Mouse (Mus musculus): ENCODE results near the gene Mrrf.

Gene Mrrf

GRCm38 (mm10) chr2:36200813-36201212, 64.6 kb downstream of the Mrrf start:
- DNase-seq (ENCODE audit: inconsistent ontology term): no peak

GRCm38 (mm10) chr2:36201756-36202610, 65.8 kb downstream of the Mrrf start:
- DNase-seq (ENCODE audit: inconsistent ontology term): peak; percentile 48

- peak; percentile 22 for DNase-seq (ENCODE audit: inconsistent ontology term)
These were observed 66.4 kb downstream of the Mrrf start for GRCm38 (mm10) chr2:36202611-36202880.

- DNase-seq (ENCODE audit: inconsistent ontology term): peak; percentile 42
These were observed 67.0 kb downstream of the Mrrf start for GRCm38 (mm10) chr2:36203011-36203825.

GRCm38 (mm10) chr2:36204595-36204994, 68.4 kb downstream of the Mrrf start:
- DNase-seq (ENCODE audit: inconsistent ontology term): no peak

- DNase-seq (ENCODE audit: inconsistent ontology term): no peak
These were observed 70.9 kb downstream of the Mrrf start for GRCm38 (mm10) chr2:36207071-36207470.

- no peak for DNase-seq (ENCODE audit: inconsistent ontology term)
These were observed 74.6 kb downstream of the Mrrf start for GRCm38 (mm10) chr2:36210796-36211195.

- DNase-seq (ENCODE audit: inconsistent ontology term): no peak
These were observed 75.6 kb downstream of the Mrrf start for GRCm38 (mm10) chr2:36211785-36212184.

- peak; percentile 43 for DNase-seq (ENCODE audit: inconsistent ontology term)
These were observed 76.9 kb downstream of the Mrrf start for GRCm38 (mm10) chr2:36213108-36213507.

GRCm38 (mm10) chr2:36214023-36214422, 77.8 kb downstream of the Mrrf start:
- peak; percentile 76 for DNase-seq (ENCODE audit: inconsistent ontology term)

- no peak for DNase-seq (ENCODE audit: inconsistent ontology term)
These were observed 78.2 kb downstream of the Mrrf start for GRCm38 (mm10) chr2:36214425-36214824.

GRCm38 (mm10) chr2:36215203-36215739, 79.1 kb downstream of the Mrrf start:
- DNase-seq (ENCODE audit: inconsistent ontology term): no peak

GRCm38 (mm10) chr2:36216546-36216945, 80.4 kb downstream of the Mrrf start:
- no peak for DNase-seq (ENCODE audit: inconsistent ontology term)

GRCm38 (mm10) chr2:36216953-36217573, 80.9 kb downstream of the Mrrf start:
- no peak for DNase-seq (ENCODE audit: inconsistent ontology term)

GRCm38 (mm10) chr2:36217692-36218233, 81.6 kb downstream of the Mrrf start:
- DNase-seq (ENCODE audit: inconsistent ontology term): no peak

- no peak for DNase-seq (ENCODE audit: inconsistent ontology term)
These were observed 83.9 kb downstream of the Mrrf start for GRCm38 (mm10) chr2:36220106-36220505.

GRCm38 (mm10) chr2:36220891-36221290, 84.7 kb downstream of the Mrrf start:
- no peak for DNase-seq (ENCODE audit: inconsistent ontology term)

- DNase-seq (ENCODE audit: inconsistent ontology term): no peak
These were observed 86.1 kb downstream of the Mrrf start for GRCm38 (mm10) chr2:36222168-36222848.

- DNase-seq (ENCODE audit: inconsistent ontology term): no peak
These were observed 87.2 kb downstream of the Mrrf start for GRCm38 (mm10) chr2:36223436-36223835.

- DNase-seq (ENCODE audit: inconsistent ontology term): no peak
These were observed 88.0 kb downstream of the Mrrf start for GRCm38 (mm10) chr2:36224153-36224552.

- DNase-seq (ENCODE audit: inconsistent ontology term): no peak
These were observed 88.4 kb downstream of the Mrrf start for GRCm38 (mm10) chr2:36224599-36224998.

All from Muller cell, postnatal 12 days (primary cell).